Mouse (Mus musculus): ENCODE results near the gene Txndc15. TPM values are rescaled to one million over a fixed set of nuclear protein-coding genes. Genes with fewer than 3 reads are reported as not detected.

The Txndc15 gene
- polyA plus RNA-seq (2012; ENCODE audit: insufficient read depth, low replicate concordance), result 7.6 and 23.2 TPM in 2 replicates

- Histone ChIP-seq H3K27me3 (replicated peaks) (no peaks in the 10 kb centered on the region), H3K4me3 (replicated peaks) (peak within 1 kb of the TSS; percentile 96), H3K36me3 (replicated peaks; ENCODE audit: low read length) (peaks cover 21% of the 10 kb centered on the region), H3K4me1 (peaks cover 37% of the 10 kb centered on the region), H3K9me3 (no peaks in the 10 kb centered on the region)
- no peak for TF ChIP-seq GATA1 (IDR thresholded peaks at IDR 0.05; ENCODE audit: borderline replicate concordance, low read length)
- TF ChIP-seq FLI1 (IDR thresholded peaks at IDR 0.05; ENCODE audit: low read length), result no peak
These were observed at the start of gene Txndc15 for GRCm38 (mm10) chr13:55714501-55715166. Gene Txndc15 (plus strand): TSS chr13:55714650.

- Histone ChIP-seq H3K4me1 (no peaks in the 10 kb centered on the region), H3K9me3 (no peaks in the 10 kb centered on the region), H3K36me3 (replicated peaks; ENCODE audit: low read length) (peaks cover 91% of the 10 kb centered on the region), H3K4me3 (replicated peaks) (no peak overlapping the region), H3K27me3 (replicated peaks) (no peaks in the 10 kb centered on the region)
- no peak for TF ChIP-seq GATA1 (IDR thresholded peaks at IDR 0.05; ENCODE audit: borderline replicate concordance, low read length)
- no peak for TF ChIP-seq FLI1 (IDR thresholded peaks at IDR 0.05; ENCODE audit: low read length)
These were observed 45.9 kb upstream of the Txndc15 start for GRCm38 (mm10) chr13:55668550-55668949.

GRCm38 (mm10) chr13:55672711-55673110 is 41.7 kb upstream of the Txndc15 start:
- Histone ChIP-seq H3K27me3 (replicated peaks) (no peaks in the 10 kb centered on the region), H3K36me3 (replicated peaks; ENCODE audit: low read length) (peaks cover 97% of the 10 kb centered on the region)
- TF ChIP-seq GATA1 (IDR thresholded peaks at IDR 0.05; ENCODE audit: borderline replicate concordance, low read length) (no peak), FLI1 (IDR thresholded peaks at IDR 0.05; ENCODE audit: low read length) (no peak)

GRCm38 (mm10) chr13:55677364-55677763 is 37.1 kb upstream of the Txndc15 start:
- H3K4me1 ChIP-seq, result no peaks in the 10 kb centered on the region
- no peaks in the 10 kb centered on the region for H3K9me3 ChIP-seq
- peaks cover 98% of the 10 kb centered on the region for H3K36me3 ChIP-seq (replicated peaks; ENCODE audit: low read length)
- no peaks in the 10 kb centered on the region for H3K27me3 ChIP-seq (replicated peaks)
- H3K4me3 ChIP-seq (replicated peaks), result no peak overlapping the region
- no peak for TF ChIP-seq GATA1 (IDR thresholded peaks at IDR 0.05; ENCODE audit: borderline replicate concordance, low read length)
- no peak for TF ChIP-seq FLI1 (IDR thresholded peaks at IDR 0.05; ENCODE audit: low read length)

More at GRCm38 (mm10) chr13:55672711-55673110, 41.7 kb upstream of the Txndc15 start:
- Histone ChIP-seq H3K4me3 (replicated peaks) (no peak overlapping the region), H3K9me3 (no peaks in the 10 kb centered on the region), H3K4me1 (no peaks in the 10 kb centered on the region)

GRCm38 (mm10) chr13:55682201-55682600 is 32.2 kb upstream of the Txndc15 start:
- no peak overlapping the region for H3K4me3 ChIP-seq (replicated peaks)
- TF ChIP-seq GATA1 (IDR thresholded peaks at IDR 0.05; ENCODE audit: borderline replicate concordance, low read length) (no peak), FLI1 (IDR thresholded peaks at IDR 0.05; ENCODE audit: low read length) (no peak)
- no peaks in the 10 kb centered on the region for H3K27me3 ChIP-seq (replicated peaks)
- peaks cover 10% of the 10 kb centered on the region for H3K4me1 ChIP-seq
- H3K36me3 ChIP-seq (replicated peaks; ENCODE audit: low read length), result peaks cover 55% of the 10 kb centered on the region
- no peaks in the 10 kb centered on the region for H3K9me3 ChIP-seq

- H3K4me3 ChIP-seq (replicated peaks), result no peak overlapping the region
- H3K27me3 ChIP-seq (replicated peaks), result no peaks in the 10 kb centered on the region
- H3K36me3 ChIP-seq (replicated peaks; ENCODE audit: low read length), result peaks cover 41% of the 10 kb centered on the region
- no peak for TF ChIP-seq GATA1 (IDR thresholded peaks at IDR 0.05; ENCODE audit: borderline replicate concordance, low read length)
- H3K4me1 ChIP-seq, result peaks cover 22% of the 10 kb centered on the region
- H3K9me3 ChIP-seq, result no peaks in the 10 kb centered on the region
These were observed 30.9 kb upstream of the Txndc15 start for GRCm38 (mm10) chr13:55683581-55683980.

- Histone ChIP-seq H3K9me3 (no peaks in the 10 kb centered on the region), H3K36me3 (replicated peaks; ENCODE audit: low read length) (peaks cover 15% of the 10 kb centered on the region), H3K4me1 (peaks cover 24% of the 10 kb centered on the region), H3K27me3 (replicated peaks) (no peaks in the 10 kb centered on the region), H3K4me3 (replicated peaks) (no peak overlapping the region)
- TF ChIP-seq GATA1 (IDR thresholded peaks at IDR 0.05; ENCODE audit: borderline replicate concordance, low read length) (no peak), FLI1 (IDR thresholded peaks at IDR 0.05; ENCODE audit: low read length) (no peak)
These were observed 28.3 kb upstream of the Txndc15 start for GRCm38 (mm10) chr13:55686107-55686633.

GRCm38 (mm10) chr13:55687927-55688602 is 26.4 kb upstream of the Txndc15 start:
- H3K4me1 ChIP-seq, result peaks cover 33% of the 10 kb centered on the region
- no peak for TF ChIP-seq FLI1 (IDR thresholded peaks at IDR 0.05; ENCODE audit: low read length)
- no peak for TF ChIP-seq GATA1 (IDR thresholded peaks at IDR 0.05; ENCODE audit: borderline replicate concordance, low read length)
- H3K27me3 ChIP-seq (replicated peaks), result no peaks in the 10 kb centered on the region
- H3K36me3 ChIP-seq (replicated peaks; ENCODE audit: low read length), result no peaks in the 10 kb centered on the region
- no peak overlapping the region for H3K4me3 ChIP-seq (replicated peaks)
- H3K9me3 ChIP-seq, result no peaks in the 10 kb centered on the region

GRCm38 (mm10) chr13:55692535-55693242 is 21.8 kb upstream of the Txndc15 start, which contains the start of gene B230219D22Rik:
Gene B230219D22Rik (plus strand): TSS chr13:55693124.
- peak within 1 kb of the TSS; percentile 93 for H3K4me3 ChIP-seq (replicated peaks)
- H3K4me1 ChIP-seq, result peaks cover 51% of the 10 kb centered on the region
- H3K9me3 ChIP-seq, result no peaks in the 10 kb centered on the region
- peaks cover 7% of the 10 kb centered on the region for H3K36me3 ChIP-seq (replicated peaks; ENCODE audit: low read length)
- H3K27me3 ChIP-seq (replicated peaks), result no peaks in the 10 kb centered on the region
- no peak for TF ChIP-seq GATA1 (IDR thresholded peaks at IDR 0.05; ENCODE audit: borderline replicate concordance, low read length)
- no peak for TF ChIP-seq FLI1 (IDR thresholded peaks at IDR 0.05; ENCODE audit: low read length)
